Mouse (Mus musculus) kidney, postnatal 0 days (tissue): ENCODE measurements around the gene Cd40. TPM values are rescaled to one million over a fixed set of nuclear protein-coding genes. Genes with fewer than 3 reads are reported as not detected.
A peak's percentile ranks its signal among the peaks of the same experiment; 100 is the strongest.

ENCODE experiments used
- ATAC-seq: fragments of 200-750 bp; cut with Nextera tagmentation; replicated peaks from 2 replicates; pipeline ENCODE4 v1.8.0; 2017; ENCODE audit warnings: low read depth, moderate number of reproducible peaks, moderate TSS enrichment, moderate library complexity; ENCODE audit not compliant: low FRiP score
- DNase-seq: peaks from one replicate; pipeline ENCODE4 v3.0.0-alpha.2; 2016; ENCODE audit warnings: low spot score
- H3K27ac ChIP-seq: fragments of 300-500 bp; sonication (generic); 2 replicates; pipeline ENCODE4 v1.5.1; 2014; ENCODE audit warnings: mild to moderate bottlenecking
- H3K27me3 ChIP-seq: fragments of 300-500 bp; sonication (generic); 2 replicates; pipeline ENCODE4 v1.6.1; 2014; ENCODE audit warnings: low read length, mixed read lengths; ENCODE audit not compliant: insufficient read depth
- H3K36me3 ChIP-seq: fragments of 300-500 bp; sonication (generic); 2 replicates; pipeline ENCODE4 v1.6.1; 2014; ENCODE audit warnings: low read length, mixed read lengths; ENCODE audit not compliant: insufficient read depth
- H3K4me1 ChIP-seq: fragments of 300-500 bp; sonication (generic); replicated peaks from 2 replicates; pipeline ENCODE4 v1.6.1; 2014; ENCODE audit warnings: antibody characterized with exemption, low read length, mixed read lengths; ENCODE audit not compliant: insufficient read depth
- H3K4me2 ChIP-seq: fragments of 300-500 bp; sonication (generic); 2 replicates; pipeline ENCODE4 v1.6.1; 2014; ENCODE audit warnings: mild to moderate bottlenecking, low read length, moderate library complexity, mixed read lengths
- H3K4me3 ChIP-seq: fragments of 300-500 bp; sonication (generic); replicated peaks from 2 replicates; pipeline ENCODE4 v1.5.1; 2014; ENCODE audit warnings: low read depth, low read length
- H3K9ac ChIP-seq: fragments of 300-500 bp; sonication (generic); 2 replicates; pipeline ENCODE4 v1.6.1; 2014; ENCODE audit warnings: low read depth, low read length
- H3K9me3 ChIP-seq: fragments of 300-500 bp; sonication (generic); replicated peaks from 2 replicates; pipeline ENCODE4 v1.6.1; 2016; ENCODE audit warnings: low read length, inconsistent platforms, mixed read lengths
- CTCF ChIP-seq: IDR thresholded peaks from 2 replicates; pipeline ENCODE4 v1.5.1; 2016; ENCODE audit warnings: antibody characterized with exemption, low read depth, mild to moderate bottlenecking, moderate library complexity
- WGBS: fragments of 180-500 bp; shearing (Covaris S2); extraction: QIAGEN DNeasy Blood & Tissue Kit; methylation state at CpG from one replicate; pipeline ENCODE4 v1.1.7; 2014; 5-methylcytosine and 5-hydroxymethylcytosine counted together
- polyA plus RNA-seq: library from polyadenylated mRNA; unstranded; fragments of >200 nt; fragmentation: Nextera tagmentation; extraction: Ambion mirVana; gene quantifications from 2 replicates; pipeline ENCODE4 v1.2.1, GENCODE M21; 2015

Cd40 gene
- 13.5 and 16.7 TPM in 2 replicates for polyA plus RNA-seq

DNA sequence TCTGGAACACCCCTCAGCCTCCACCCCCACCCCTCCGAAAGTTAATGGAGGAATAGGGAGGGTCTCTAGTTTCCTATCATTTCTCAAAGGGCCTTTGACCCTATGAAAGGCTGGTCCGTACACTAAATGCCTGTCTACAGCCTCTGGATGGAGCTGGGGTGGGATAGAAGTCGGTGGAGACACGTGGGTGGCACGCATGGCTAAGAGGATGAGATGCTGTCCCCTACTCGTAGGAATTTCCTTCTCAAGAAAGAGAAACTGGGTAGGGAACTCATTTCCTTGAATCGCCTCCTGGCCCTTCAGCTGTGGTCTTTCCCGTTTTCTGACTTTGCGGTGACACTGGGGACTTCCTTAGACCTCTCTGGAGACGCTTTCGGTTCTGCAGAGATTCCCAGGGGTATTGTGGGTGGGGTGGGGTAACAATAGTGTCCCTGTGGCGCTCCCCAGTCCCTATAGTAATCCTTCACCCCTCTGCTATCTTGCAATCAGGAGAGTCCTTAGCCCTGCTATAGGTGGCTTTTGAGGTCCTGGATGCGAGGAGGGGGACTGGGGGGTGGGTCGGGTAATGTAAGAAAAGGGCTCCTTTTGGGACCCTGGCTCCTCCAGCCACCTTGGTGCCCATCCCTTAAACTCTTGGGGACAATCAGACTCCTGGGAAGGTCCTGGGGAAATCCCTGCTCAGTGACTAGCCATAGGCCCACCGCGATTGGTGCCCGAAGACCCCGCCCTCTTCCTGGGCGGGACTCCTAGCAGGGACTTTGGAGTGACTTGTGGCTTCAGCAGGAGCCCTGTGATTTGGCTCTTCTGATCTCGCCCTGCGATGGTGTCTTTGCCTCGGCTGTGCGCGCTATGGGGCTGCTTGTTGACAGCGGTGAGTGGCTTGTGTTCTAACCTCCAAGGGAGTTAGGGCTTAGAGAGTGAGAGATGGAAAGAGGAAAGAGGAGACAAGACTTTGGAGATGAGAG lies at the start of gene Cd40:
Cd40 (plus strand) TSS at position 740 of the 965 bp plus-strand sequence.
- WGBS = 12% methylated on average over 25 of the region's 25 CpGs

DNA sequence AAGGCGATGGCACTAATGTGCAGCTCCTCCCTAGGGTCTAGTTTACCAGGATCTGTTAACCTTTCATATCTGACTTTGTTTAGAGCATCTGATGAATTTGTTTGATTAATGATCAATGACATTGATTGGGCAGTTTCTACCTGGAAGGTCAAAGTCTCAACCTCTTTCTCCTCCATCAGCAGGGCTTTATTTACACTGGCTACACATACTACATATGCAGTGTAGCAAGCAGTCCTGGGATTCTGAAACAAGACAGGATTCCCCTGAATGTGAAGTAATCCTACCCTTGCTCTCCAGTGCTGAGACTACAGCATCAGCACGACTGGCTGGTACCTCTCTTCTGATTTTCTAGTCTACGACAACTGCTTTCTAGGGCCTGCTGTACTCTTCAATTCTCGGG lies 48.6 kb upstream of the Cd40 start:
- no peak overlapping the region for H3K9ac ChIP-seq
- ATAC-seq (no peak), DNase-seq (no peak)
- no peak for TF ChIP-seq CTCF
- H3K27ac ChIP-seq = no peak overlapping the region
- H3K4me3 ChIP-seq = no peak overlapping the region
- H3K27me3 ChIP-seq = no peaks in the 10 kb centered on the region
- H3K36me3 ChIP-seq = peaks cover 91% of the 10 kb centered on the region
- WGBS = 91% methylated on average over 4 of the region's 4 CpGs
- H3K4me1 ChIP-seq = no peaks in the 10 kb centered on the region
- no peak overlapping the region for H3K4me2 ChIP-seq
- no peaks in the 10 kb centered on the region for H3K9me3 ChIP-seq

More for the DNA sequence above, at the start of gene Cd40:
- peak within 1 kb of the TSS; percentile 41; the same call in 1 of the 2 replicates for H3K9ac ChIP-seq
- H3K4me2 ChIP-seq = peak within 1 kb of the TSS; percentile 55
- no peak for TF ChIP-seq CTCF
- DNase-seq (peak; percentile 89), ATAC-seq (peak; percentile 66; the same call in 1 of the 2 replicates)
- H3K27me3 ChIP-seq = no peaks in the 10 kb centered on the region
- peaks cover 8% of the 10 kb centered on the region for H3K4me1 ChIP-seq
- H3K4me3 ChIP-seq = peak within 1 kb of the TSS; percentile 44
- H3K36me3 ChIP-seq = no peaks in the 10 kb centered on the region
- H3K9me3 ChIP-seq = no peaks in the 10 kb centered on the region
- peak within 1 kb of the TSS; percentile 56; the same call in 1 of the 2 replicates for H3K27ac ChIP-seq

DNA sequence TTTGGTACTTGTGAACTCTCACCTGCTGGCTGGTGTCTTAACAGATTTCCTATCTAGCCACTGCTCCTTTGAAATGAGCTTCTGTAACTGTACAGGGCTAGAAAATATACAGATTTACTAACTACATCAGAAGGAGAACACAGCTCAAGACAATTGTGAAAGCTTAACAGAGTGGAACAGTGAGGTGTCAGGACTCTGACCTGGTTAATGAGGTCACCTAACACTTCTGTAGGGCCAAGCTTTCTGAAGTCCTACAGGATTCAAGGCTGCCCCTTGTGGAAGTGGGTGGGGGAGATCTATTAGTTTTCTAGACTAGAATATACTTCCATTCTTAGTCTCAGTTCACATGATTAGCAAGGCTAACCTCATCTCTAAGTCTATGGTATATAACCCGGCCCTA lies 47.4 kb upstream of the Cd40 start:
- TF ChIP-seq CTCF = no peak
- no peak for ATAC-seq
- no peak overlapping the region for H3K4me2 ChIP-seq
- DNase-seq = no peak
- no peak overlapping the region for H3K4me3 ChIP-seq
- no peaks in the 10 kb centered on the region for H3K9me3 ChIP-seq
- no peak overlapping the region for H3K9ac ChIP-seq
- H3K4me1 ChIP-seq = no peaks in the 10 kb centered on the region
- H3K36me3 ChIP-seq = peaks cover 89% of the 10 kb centered on the region
- 93% methylated on average over 1 of the region's 1 CpGs for WGBS
- no peak overlapping the region for H3K27ac ChIP-seq
- H3K27me3 ChIP-seq = no peaks in the 10 kb centered on the region

DNA sequence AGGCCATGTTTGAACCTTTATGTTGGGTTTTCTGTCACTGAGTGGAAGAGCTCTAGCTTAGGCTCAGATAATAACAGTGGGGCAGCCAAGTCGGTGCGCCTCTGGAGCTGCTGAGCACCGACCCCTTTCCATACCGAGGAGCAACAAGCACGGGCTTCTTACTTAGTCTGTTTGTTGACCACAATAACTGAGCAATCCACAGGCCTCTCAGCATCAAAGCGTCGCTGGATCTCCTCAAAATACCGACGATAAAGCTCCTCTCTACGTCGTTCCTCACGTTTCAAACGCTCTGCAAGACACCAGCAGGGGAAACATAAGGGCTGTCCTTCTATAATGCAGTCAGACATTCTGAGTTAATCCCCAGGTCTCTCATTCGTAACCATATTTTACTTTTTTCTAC lies 46.3 kb upstream of the Cd40 start:
- Histone ChIP-seq H3K9me3 (no peaks in the 10 kb centered on the region), H3K27ac (no peak overlapping the region), H3K36me3 (peaks cover 78% of the 10 kb centered on the region), H3K4me3 (no peak overlapping the region), H3K27me3 (no peaks in the 10 kb centered on the region), H3K4me1 (no peaks in the 10 kb centered on the region), H3K4me2 (no peak overlapping the region), H3K9ac (no peak overlapping the region)
- DNase-seq = no peak
- no peak for ATAC-seq
- WGBS = 93% methylated on average over 14 of the region's 14 CpGs
- TF ChIP-seq CTCF = no peak

DNA sequence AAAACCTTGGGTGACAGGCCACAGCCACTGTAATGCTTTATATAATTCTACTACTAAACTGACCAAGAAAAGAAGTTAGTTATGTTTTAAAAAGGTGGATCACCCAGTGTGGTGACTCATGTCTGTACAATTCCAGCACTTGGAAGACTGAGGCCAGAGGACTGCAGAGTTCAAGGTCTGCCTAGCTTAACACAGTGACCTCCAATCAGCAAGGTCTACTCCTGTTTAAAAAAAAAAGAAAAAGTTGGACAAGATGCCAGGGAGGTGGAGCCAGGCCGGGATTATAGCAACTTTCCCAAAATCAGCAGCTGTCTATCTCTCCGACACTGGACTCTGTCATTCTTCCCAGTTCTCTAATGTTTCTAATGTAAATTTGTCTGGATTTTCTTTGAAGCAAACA lies 45.8 kb upstream of the Cd40 start:
- Histone ChIP-seq H3K4me3 (no peak overlapping the region), H3K9ac (no peak overlapping the region), H3K4me1 (no peaks in the 10 kb centered on the region), H3K4me2 (no peak overlapping the region), H3K36me3 (peaks cover 73% of the 10 kb centered on the region), H3K9me3 (no peaks in the 10 kb centered on the region), H3K27me3 (no peaks in the 10 kb centered on the region), H3K27ac (no peak overlapping the region)
- TF ChIP-seq CTCF = no peak
- ATAC-seq (no peak), DNase-seq (no peak)
- WGBS = 98% methylated on average over 2 of the region's 2 CpGs

DNA sequence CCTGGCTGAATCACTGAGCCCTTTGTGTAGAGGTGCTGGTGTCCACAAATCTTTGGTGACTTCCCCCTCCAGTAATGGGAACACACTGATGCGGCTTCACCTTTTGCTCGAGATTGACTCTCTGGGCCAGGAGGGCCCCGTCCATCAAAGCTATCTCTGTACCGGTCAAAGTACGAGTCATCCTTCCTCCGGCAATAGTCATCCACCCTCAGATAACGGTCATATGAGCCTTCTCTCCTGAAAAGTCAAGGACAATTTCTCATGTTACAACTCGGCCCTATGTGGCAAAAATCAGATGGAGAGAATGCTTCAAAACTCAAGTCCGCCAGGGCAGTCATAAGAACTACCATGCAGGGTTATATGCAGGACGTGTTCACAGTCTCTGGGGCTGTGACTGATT lies 45.1 kb upstream of the Cd40 start:
- Histone ChIP-seq H3K27me3 (no peaks in the 10 kb centered on the region), H3K4me1 (no peaks in the 10 kb centered on the region), H3K36me3 (peaks cover 68% of the 10 kb centered on the region), H3K4me3 (no peak overlapping the region), H3K9me3 (no peaks in the 10 kb centered on the region), H3K9ac (no peak overlapping the region), H3K4me2 (no peak overlapping the region), H3K27ac (no peak overlapping the region)
- no peak for DNase-seq
- 75% methylated on average over 10 of the region's 10 CpGs for WGBS
- TF ChIP-seq CTCF = no peak
- ATAC-seq = no peak
